Mouse (Mus musculus) liver, embryonic 14.5 days (tissue): ENCODE data around the gene Sptbn2.

Experiments used
- CTCF ChIP-seq: IDR thresholded peaks from 2 replicates; pipeline ENCODE4 v1.5.1; 2016; ENCODE audit warnings: antibody characterized with exemption, low read depth, control low read depth
- EP300 ChIP-seq: IDR thresholded peaks from 2 replicates; pipeline ENCODE4 v1.6.1; 2016; ENCODE audit warnings: antibody characterized with exemption, low read depth

- TF ChIP-seq EP300, result no peak
- TF ChIP-seq CTCF, result no peak
Observed at GRCm38 (mm10) chr19:4749975-4750374, 39.0 kb downstream of the Sptbn2 start.
